Mouse (Mus musculus) midbrain, postnatal 0 days (tissue): Measurements from ENCODE around the gene Lrrtm1. TPM values are rescaled to one million over a fixed set of nuclear protein-coding genes. Genes with fewer than 3 reads are reported as not detected.

Experiments
- ATAC-seq: fragments of 200-750 bp; cut with Nextera tagmentation; 2 replicates; pipeline ENCODE4 v1.8.0; 2017; ENCODE audit warnings: moderate number of reproducible peaks, mild to moderate bottlenecking, moderate TSS enrichment, moderate library complexity; ENCODE audit not compliant: low FRiP score
- DNase-seq: peaks from one replicate; pipeline ENCODE4 v3.0.0-alpha.2; 2015; ENCODE audit warnings: low spot score
- H3K27ac ChIP-seq: fragments of 300-500 bp; sonication (generic); 2 replicates; pipeline ENCODE4 v1.5.1; 2014; ENCODE audit warnings: low read depth, mild to moderate bottlenecking, low read length, mixed read lengths
- H3K27me3 ChIP-seq: fragments of 300-500 bp; sonication (generic); 2 replicates; pipeline ENCODE4 v1.6.1; 2014; ENCODE audit warnings: low read length, control low read depth, mixed read lengths; ENCODE audit not compliant: insufficient read depth
- H3K36me3 ChIP-seq: fragments of 300-500 bp; sonication (generic); 2 replicates; pipeline ENCODE4 v1.6.1; 2014; ENCODE audit warnings: low read length, control low read depth, mixed read lengths; ENCODE audit not compliant: insufficient read depth
- H3K4me1 ChIP-seq: fragments of 300-500 bp; sonication (generic); 2 replicates; pipeline ENCODE4 v1.6.1; 2014; ENCODE audit warnings: mild to moderate bottlenecking, control low read depth, antibody characterized with exemption, low read length, mixed read lengths; ENCODE audit not compliant: insufficient read depth
- H3K4me2 ChIP-seq: fragments of 300-500 bp; sonication (generic); 2 replicates; pipeline ENCODE4 v1.6.1; 2014; ENCODE audit warnings: low read depth, mild to moderate bottlenecking, low read length, mixed read lengths; ENCODE audit not compliant: poor library complexity, severe bottlenecking
- H3K4me3 ChIP-seq: fragments of 300-500 bp; sonication (generic); 2 replicates; pipeline ENCODE4 v1.5.1; 2014; ENCODE audit warnings: low read depth, mild to moderate bottlenecking, low read length, moderate library complexity
- H3K9ac ChIP-seq: fragments of 300-500 bp; sonication (generic); replicated peaks from 2 replicates; pipeline ENCODE4 v1.6.1; 2014; ENCODE audit warnings: mild to moderate bottlenecking, low read length, moderate library complexity, mixed read lengths; ENCODE audit not compliant: poor library complexity, severe bottlenecking
- H3K9me3 ChIP-seq: fragments of 300-500 bp; sonication (generic); 2 replicates; pipeline ENCODE4 v1.6.1; 2016; ENCODE audit warnings: low read length, control low read depth
- CTCF ChIP-seq: IDR thresholded peaks from 2 replicates; pipeline ENCODE4 v1.5.1; 2016; ENCODE audit warnings: antibody characterized with exemption, mild to moderate bottlenecking
- WGBS: fragments of 180-500 bp; shearing (Covaris S2); extraction: QIAGEN DNeasy Blood & Tissue Kit; methylation state at CpG from one replicate; pipeline ENCODE4 v1.1.7; 2014; 5-methylcytosine and 5-hydroxymethylcytosine counted together
- polyA plus RNA-seq: library from polyadenylated mRNA; unstranded; fragments of >200 nt; fragmentation: Nextera tagmentation; extraction: Ambion mirVana; gene quantifications from 2 replicates; pipeline ENCODE4 v1.2.1, GENCODE M21; 2015
- total RNA-seq: library from RNA; depleted of rRNA; stranded (reverse); fragments of >200 nt; gene quantifications from 2 replicates; pipeline ENCODE4 v1.2.3, GENCODE M21; 2014

Lrrtm1 gene
- total and polyA plus RNA-seq, 2 experiments from 2014 or later, result 61.5 to 72.8 TPM

GRCm38 (mm10) chr6:77253480-77253879, 11.0 kb downstream of the Lrrtm1 start:
- Histone ChIP-seq H3K4me3 (no peak overlapping the region), H3K9ac (no peak overlapping the region), H3K4me1 (no peaks in the 10 kb centered on the region), H3K27me3 (no peaks in the 10 kb centered on the region), H3K4me2 (no peak overlapping the region), H3K27ac (no peak overlapping the region), H3K9me3 (no peaks in the 10 kb centered on the region), H3K36me3 (no peaks in the 10 kb centered on the region)
- no peak for TF ChIP-seq CTCF
- 71% methylated on average over 5 of the region's 5 CpGs for WGBS
- ATAC-seq (no peak), DNase-seq (no peak)

- no peak for TF ChIP-seq CTCF
- DNase-seq (no peak), ATAC-seq (no peak)
- WGBS, result 91% methylated on average over 4 of the region's 4 CpGs
- Histone ChIP-seq H3K27me3 (no peaks in the 10 kb centered on the region), H3K4me2 (no peak overlapping the region), H3K27ac (no peak overlapping the region), H3K4me3 (no peak overlapping the region), H3K9me3 (no peaks in the 10 kb centered on the region), H3K9ac (no peak overlapping the region), H3K36me3 (no peaks in the 10 kb centered on the region), H3K4me1 (no peaks in the 10 kb centered on the region)
Measured at GRCm38 (mm10) chr6:77256348-77256747, 13.9 kb downstream of the Lrrtm1 start.

DNA sequence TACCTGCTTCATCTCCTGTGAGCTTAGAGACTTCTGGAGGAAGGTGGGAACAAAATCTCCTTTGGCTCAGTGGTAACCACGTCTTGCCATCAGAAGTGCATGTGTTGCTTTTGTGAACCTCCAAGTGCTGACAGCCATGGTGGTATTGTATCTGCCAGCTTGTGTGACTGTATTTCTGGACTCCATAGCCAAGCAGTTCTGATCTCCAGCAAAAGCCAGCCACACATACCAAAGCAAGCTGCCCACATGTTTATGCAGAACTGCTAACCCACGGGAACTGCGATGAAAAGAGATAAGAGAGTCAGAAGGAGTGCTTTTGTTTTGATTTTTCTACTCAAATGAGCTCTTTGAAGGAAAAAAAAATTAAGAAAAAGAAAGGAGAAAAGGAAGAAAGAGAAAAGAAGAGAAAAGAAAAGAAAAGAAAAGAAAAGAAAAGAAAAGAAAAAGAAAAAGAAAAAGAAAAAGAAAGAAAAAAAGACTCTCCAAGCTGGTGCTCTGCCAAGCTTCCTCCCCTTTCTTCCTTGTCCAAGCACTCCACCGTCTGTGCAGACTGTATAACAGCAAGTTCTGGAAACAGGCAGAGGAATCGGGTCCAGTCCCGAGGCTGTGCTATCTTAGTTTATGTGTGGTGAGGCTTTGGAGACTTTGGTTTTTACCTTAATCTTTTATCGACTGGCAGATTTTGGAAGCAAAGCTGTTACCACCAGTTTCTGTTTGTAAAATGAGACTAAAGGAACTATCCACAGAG, 15.0 kb downstream of the Lrrtm1 start:
- H3K9ac ChIP-seq, result no peak overlapping the region
- H3K27ac ChIP-seq, result no peak overlapping the region
- H3K4me1 ChIP-seq, result no peaks in the 10 kb centered on the region
- H3K27me3 ChIP-seq, result no peaks in the 10 kb centered on the region
- H3K4me3 ChIP-seq, result no peak overlapping the region
- H3K9me3 ChIP-seq, result no peaks in the 10 kb centered on the region
- 39% methylated on average over 7 of the region's 7 CpGs for WGBS
- peak; percentile 68 for DNase-seq
- peak; percentile 66 for TF ChIP-seq CTCF
- ATAC-seq, result no peak
- H3K4me2 ChIP-seq, result no peak overlapping the region
- no peaks in the 10 kb centered on the region for H3K36me3 ChIP-seq

DNA sequence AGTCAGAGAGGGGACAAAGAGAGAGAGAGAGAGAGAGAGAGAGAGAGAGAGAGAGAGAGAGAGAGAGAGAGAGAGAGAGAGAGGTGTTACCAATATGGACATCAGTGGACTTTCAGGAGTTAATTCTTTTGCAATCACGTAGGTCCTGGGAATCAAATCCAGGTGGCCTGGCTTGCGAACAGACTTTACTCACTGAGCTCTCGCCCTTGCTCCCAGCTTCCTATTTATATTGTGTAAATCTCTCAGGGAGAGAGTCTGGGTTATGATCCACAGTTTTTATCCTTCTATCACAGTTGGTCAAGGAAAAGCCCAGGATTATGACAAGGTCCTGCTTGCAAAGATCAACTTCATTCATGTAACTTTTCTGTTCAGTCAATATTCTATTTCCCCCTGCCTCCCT, 22.7 kb downstream of the Lrrtm1 start:
- ATAC-seq, result no peak
- no peaks in the 10 kb centered on the region for H3K27me3 ChIP-seq
- no peak for DNase-seq
- no peak overlapping the region for H3K4me2 ChIP-seq
- no peak for TF ChIP-seq CTCF
- H3K36me3 ChIP-seq, result no peaks in the 10 kb centered on the region
- H3K27ac ChIP-seq, result no peak overlapping the region
- H3K4me3 ChIP-seq, result no peak overlapping the region
- H3K9ac ChIP-seq, result no peak overlapping the region
- H3K9me3 ChIP-seq, result no peaks in the 10 kb centered on the region
- WGBS, result 74% methylated on average over 3 of the region's 3 CpGs
- no peaks in the 10 kb centered on the region for H3K4me1 ChIP-seq

- Histone ChIP-seq H3K4me2 (no peak overlapping the region), H3K9me3 (no peaks in the 10 kb centered on the region), H3K36me3 (no peaks in the 10 kb centered on the region), H3K9ac (no peak overlapping the region), H3K4me3 (no peak overlapping the region), H3K4me1 (no peaks in the 10 kb centered on the region), H3K27me3 (no peaks in the 10 kb centered on the region), H3K27ac (no peak overlapping the region)
- TF ChIP-seq CTCF, result no peak
- WGBS, result 74% methylated on average over 5 of the region's 5 CpGs
- ATAC-seq (no peak), DNase-seq (peak; percentile 15)
Measured at GRCm38 (mm10) chr6:77278794-77279193, 36.3 kb downstream of the Lrrtm1 start.

DNA sequence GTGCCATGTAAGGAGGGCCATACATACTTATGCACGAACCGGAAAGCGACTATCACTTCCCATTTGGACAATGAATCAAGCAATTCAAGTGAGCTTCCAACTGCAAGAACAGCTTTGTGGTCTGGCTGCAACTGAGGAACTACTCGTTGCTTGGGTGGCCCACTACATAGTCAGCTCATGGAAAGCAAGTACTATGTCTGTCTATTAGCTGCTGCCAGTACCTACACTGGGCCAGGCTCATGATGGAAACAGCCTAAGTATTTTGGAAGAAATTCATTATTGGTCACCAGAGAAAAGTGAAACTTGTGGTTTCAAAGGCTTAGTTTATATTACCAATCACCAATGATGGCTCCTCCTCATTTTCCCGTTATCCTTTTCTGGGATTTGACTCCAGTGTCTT, 43.8 kb downstream of the Lrrtm1 start:
- H3K4me1 ChIP-seq, result no peaks in the 10 kb centered on the region
- TF ChIP-seq CTCF, result no peak
- no peak for ATAC-seq
- DNase-seq, result no peak
- H3K36me3 ChIP-seq, result no peaks in the 10 kb centered on the region
- no peak overlapping the region for H3K27ac ChIP-seq
- H3K27me3 ChIP-seq, result no peaks in the 10 kb centered on the region
- H3K9ac ChIP-seq, result no peak overlapping the region
- H3K9me3 ChIP-seq, result no peaks in the 10 kb centered on the region
- WGBS, result 93% methylated on average over 5 of the region's 5 CpGs
- no peak overlapping the region for H3K4me2 ChIP-seq
- H3K4me3 ChIP-seq, result no peak overlapping the region
